Mouse (Mus musculus) heart, postnatal 0 days (tissue): ENCODE results near the gene Glp1r.

Experiments
- CTCF ChIP-seq: IDR thresholded peaks from 2 replicates; pipeline ENCODE4 v1.5.1; 2016; ENCODE audit warnings: antibody characterized with exemption, control low read depth, low read depth
- EP300 ChIP-seq: IDR thresholded peaks from 2 replicates; pipeline ENCODE4 v1.6.1; 2016; ENCODE audit warnings: antibody characterized with exemption, low read depth

DNA sequence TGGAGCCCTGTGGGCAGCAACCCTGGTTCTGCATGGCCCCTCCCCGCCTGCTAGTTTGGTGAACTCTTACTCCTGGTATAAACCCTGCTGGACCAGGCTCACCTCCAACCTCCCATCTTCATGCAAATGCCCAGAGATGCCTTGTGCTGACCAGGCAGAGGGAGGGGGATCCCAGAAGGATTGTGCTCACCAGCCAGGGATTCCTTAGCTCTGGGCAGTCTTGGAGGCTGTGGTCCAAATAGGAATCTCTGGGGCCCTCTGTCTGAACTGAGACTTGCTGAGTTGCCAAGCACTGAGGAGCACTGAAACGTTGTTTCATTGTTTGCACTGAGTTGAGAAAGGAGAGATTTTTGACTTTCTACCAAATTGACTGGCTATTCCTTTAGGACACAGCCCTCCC is 61.3 kb downstream of the Glp1r start:
- TF ChIP-seq CTCF: no peak
- TF ChIP-seq EP300: no peak
